Mouse (Mus musculus): ENCODE measurements around the gene Arpp19. TPM values are rescaled to one million over a fixed set of nuclear protein-coding genes. Genes with fewer than 3 reads are reported as not detected.

Arpp19 gene
- polyA plus RNA-seq, 1 experiment from 2014 or later, result 219 TPM

DNA sequence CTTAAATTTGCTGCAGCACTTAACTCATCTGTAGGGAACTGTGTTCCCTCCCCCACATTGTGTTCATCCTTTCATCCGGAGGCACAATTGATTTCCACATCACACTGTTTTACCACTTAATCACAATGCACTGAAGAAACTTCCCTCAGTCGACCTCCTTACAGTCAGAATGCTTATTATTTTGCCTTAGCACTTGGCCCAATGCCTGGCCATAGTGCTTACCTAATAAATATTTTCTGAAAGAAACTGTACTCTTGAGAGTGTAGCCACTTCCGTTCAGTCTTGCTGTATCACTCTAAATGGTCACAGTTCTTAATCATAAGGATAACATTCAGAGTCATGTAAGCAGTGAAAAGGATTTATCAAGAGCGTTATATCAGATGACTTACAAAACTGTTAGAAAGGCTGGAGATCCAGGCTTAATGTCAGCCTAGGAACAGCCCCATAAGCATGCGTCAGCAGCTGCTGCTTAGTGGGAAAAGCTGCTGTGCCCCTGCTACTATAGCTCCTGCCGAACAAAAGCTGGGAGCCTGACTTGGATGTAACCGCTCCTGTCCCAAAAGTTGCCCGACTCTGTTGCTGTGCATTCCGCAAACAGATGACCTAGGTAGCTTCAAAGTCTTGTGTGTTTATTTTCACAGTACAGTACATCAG, 27.4 kb downstream of the Arpp19 start:
- Histone ChIP-seq H3K27ac (replicated peaks in 1 of 2; ENCODE audit: control insufficient read depth in 1 of 2, insufficient read depth in 1 of 2, low read depth in 2 of 2, low read length in 2 of 2) (no peak overlapping the region), H3K4me1 (ENCODE audit: control insufficient read depth in 2 of 2, insufficient read depth in 2 of 2, low read length in 2 of 2) (no peaks in the 10 kb centered on the region), H3K9ac (ENCODE audit: low read length) (no peak overlapping the region), H3K27me3 (ENCODE audit: control insufficient read depth, insufficient read depth, low read length) (no peaks in the 10 kb centered on the region; the same call in 1 of the 2 replicates), H3K36me3 (ENCODE audit: control insufficient read depth, insufficient read depth, low read length) (no peaks in the 10 kb centered on the region), H3K4me2 (ENCODE audit: low read length) (no peak overlapping the region), H3K4me3 (ENCODE audit: control insufficient read depth in 1 of 2, insufficient read depth in 1 of 2, low read depth in 1 of 2, low read length in 2 of 2) (no peak overlapping the region), H3K9me3 (ENCODE audit: control insufficient read depth, low read length) (no peaks in the 10 kb centered on the region)
- WGBS, result 70% methylated on average over 9 of the region's 9 CpGs
- ATAC-seq (ENCODE audit: insufficient number of reproducible peaks, insufficient read depth, low FRiP score, low read depth), result no peak

DNA sequence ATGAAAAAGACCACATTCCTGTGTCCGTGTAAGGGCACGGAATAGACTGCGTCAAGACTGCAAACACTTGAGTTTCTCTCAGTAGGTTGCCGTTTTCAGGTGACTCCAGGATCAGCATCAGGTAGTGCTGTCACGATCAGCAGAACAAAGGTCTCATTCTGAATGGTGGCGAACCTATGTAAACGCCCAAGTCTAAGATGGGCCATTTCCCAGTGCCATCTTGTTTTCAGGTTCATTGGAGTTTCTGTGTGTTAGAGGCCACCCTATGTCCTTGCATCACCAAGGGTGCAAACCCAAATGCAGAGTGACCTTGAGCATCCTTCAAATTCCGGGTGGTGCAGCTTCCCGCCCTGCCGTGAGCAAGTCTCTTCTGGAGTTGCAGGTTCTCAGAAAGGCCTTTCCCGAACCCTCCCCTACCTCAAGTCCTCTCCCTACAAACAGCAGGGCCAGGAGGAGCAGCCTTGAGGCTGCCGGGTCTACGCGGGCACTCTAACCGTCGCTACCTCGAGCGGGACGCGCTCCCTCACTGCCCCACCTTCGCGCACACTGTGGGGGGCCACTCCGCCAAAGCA, 33.1 kb downstream of the Arpp19 start, which contains the start of gene Myo5a:
Myo5a (plus strand) TSS at position 559 of the 572 bp plus-strand sequence.
- Histone ChIP-seq H3K4me3 (ENCODE audit: control insufficient read depth in 1 of 2, insufficient read depth in 1 of 2, low read depth in 1 of 2, low read length in 2 of 2) (peak within 1 kb of the TSS; percentile 66 to 93), H3K27me3 (ENCODE audit: control insufficient read depth, insufficient read depth, low read length) (no peaks in the 10 kb centered on the region; the same call in 1 of the 2 replicates), H3K27ac (replicated peaks in 1 of 2; ENCODE audit: control insufficient read depth in 1 of 2, insufficient read depth in 1 of 2, low read depth in 2 of 2, low read length in 2 of 2) (peak within 1 kb of the TSS; percentile 82 to 88), H3K9me3 (ENCODE audit: control insufficient read depth, low read length) (no peaks in the 10 kb centered on the region), H3K9ac (ENCODE audit: low read length) (peak within 1 kb of the TSS; percentile 77), H3K36me3 (ENCODE audit: control insufficient read depth, insufficient read depth, low read length) (no peaks in the 10 kb centered on the region), H3K4me2 (ENCODE audit: low read length) (peak within 1 kb of the TSS; percentile 85), H3K4me1 (ENCODE audit: control insufficient read depth in 2 of 2, insufficient read depth in 2 of 2, low read length in 2 of 2) (peaks cover 4 to 11% of the 10 kb centered on the region in 2 experiments)
- ATAC-seq (ENCODE audit: insufficient number of reproducible peaks, insufficient read depth, low FRiP score, low read depth), result no peak
- 23% methylated on average over 23 of the region's 23 CpGs for WGBS

DNA sequence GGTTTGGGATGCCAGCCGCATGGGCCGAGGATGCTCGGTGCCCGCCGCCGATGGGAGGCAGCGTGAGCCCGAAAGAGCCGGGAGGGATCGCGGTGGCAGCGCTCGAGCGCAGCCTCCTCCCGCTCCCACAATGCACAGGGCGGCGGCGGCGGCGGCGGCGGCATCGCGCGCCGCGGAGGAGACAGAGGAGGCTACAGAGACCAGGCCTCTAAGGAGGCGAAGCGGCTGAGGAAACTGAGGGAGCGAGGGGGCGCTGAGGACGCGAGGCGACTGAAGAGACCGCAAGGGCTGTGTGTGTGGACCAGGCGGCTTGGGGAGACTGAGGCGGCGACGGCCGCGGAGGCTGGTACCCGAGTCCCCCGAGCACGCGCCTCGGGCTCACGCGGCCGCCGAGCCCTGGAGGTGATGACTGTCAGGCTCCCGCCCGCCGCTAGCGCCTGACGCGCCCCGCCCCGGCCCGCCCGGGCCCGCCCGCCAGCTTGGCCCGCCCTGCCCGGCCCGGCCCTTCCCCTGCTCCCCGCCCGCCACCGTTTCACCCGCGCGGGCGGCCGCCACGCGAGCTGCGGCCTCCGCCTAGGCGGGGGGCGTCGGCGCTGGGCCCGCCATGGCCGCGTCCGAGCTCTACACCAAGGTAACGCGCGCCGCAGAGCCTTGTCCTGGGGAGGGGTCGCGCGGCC, 33.8 kb downstream of the Arpp19 start:
- no peaks in the 10 kb centered on the region for H3K36me3 ChIP-seq (ENCODE audit: control insufficient read depth, insufficient read depth, low read length)
- ATAC-seq (ENCODE audit: insufficient number of reproducible peaks, insufficient read depth, low FRiP score, low read depth), result peak; percentile 94
- no peaks in the 10 kb centered on the region; the same call in 1 of the 2 replicates for H3K27me3 ChIP-seq (ENCODE audit: control insufficient read depth, insufficient read depth, low read length)
- peak overlapping the region; percentile 82 to 88 for H3K27ac ChIP-seq (replicated peaks in 1 of 2; ENCODE audit: control insufficient read depth in 1 of 2, insufficient read depth in 1 of 2, low read depth in 2 of 2, low read length in 2 of 2)
- H3K4me2 ChIP-seq (ENCODE audit: low read length), result peak overlapping the region; percentile 85
- H3K9ac ChIP-seq (ENCODE audit: low read length), result peak overlapping the region; percentile 77
- WGBS, result under 1% methylated on average over 80 of the region's 92 CpGs
- H3K4me3 ChIP-seq (ENCODE audit: control insufficient read depth in 1 of 2, insufficient read depth in 1 of 2, low read depth in 1 of 2, low read length in 2 of 2), result peak overlapping the region; percentile 66 to 93
- H3K4me1 ChIP-seq (ENCODE audit: control insufficient read depth in 2 of 2, insufficient read depth in 2 of 2, low read length in 2 of 2), result peaks cover 4 to 11% of the 10 kb centered on the region in 2 experiments
- no peaks in the 10 kb centered on the region for H3K9me3 ChIP-seq (ENCODE audit: control insufficient read depth, low read length)

DNA sequence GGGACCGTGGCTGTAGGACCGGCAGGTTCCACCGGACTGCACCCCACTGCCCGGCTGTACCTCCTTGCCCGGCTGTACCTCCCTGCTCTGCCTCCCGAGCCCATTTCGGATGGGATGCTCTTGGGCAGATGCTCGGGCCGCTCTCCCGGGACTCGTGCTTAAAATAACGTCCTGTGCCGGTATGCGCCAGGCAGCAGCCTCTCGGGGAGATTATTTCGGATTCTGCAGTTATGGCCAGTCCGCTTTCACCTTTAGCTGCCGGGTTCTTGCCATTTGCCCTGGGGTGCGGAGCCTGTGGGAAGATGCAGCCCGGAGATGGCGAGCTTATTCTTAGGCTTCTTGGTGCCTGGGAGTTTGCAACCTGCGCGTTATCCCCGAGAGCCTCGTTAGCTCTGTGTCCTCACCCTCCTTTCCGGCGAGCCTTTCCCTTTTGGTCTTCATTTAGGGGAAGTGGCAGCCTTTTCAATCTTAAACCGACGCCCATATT, 34.3 kb downstream of the Arpp19 start:
- Histone ChIP-seq H3K4me2 (ENCODE audit: low read length) (peak overlapping the region; percentile 85), H3K27ac (replicated peaks in 1 of 2; ENCODE audit: control insufficient read depth in 1 of 2, insufficient read depth in 1 of 2, low read depth in 2 of 2, low read length in 2 of 2) (peak overlapping the region; percentile 63 to 82), H3K4me3 (ENCODE audit: control insufficient read depth in 1 of 2, insufficient read depth in 1 of 2, low read depth in 1 of 2, low read length in 2 of 2) (peak overlapping the region; percentile 66 to 93), H3K9me3 (ENCODE audit: control insufficient read depth, low read length) (no peaks in the 10 kb centered on the region), H3K27me3 (ENCODE audit: control insufficient read depth, insufficient read depth, low read length) (no peaks in the 10 kb centered on the region; the same call in 1 of the 2 replicates), H3K36me3 (ENCODE audit: control insufficient read depth, insufficient read depth, low read length) (no peaks in the 10 kb centered on the region), H3K4me1 (ENCODE audit: control insufficient read depth in 2 of 2, insufficient read depth in 2 of 2, low read length in 2 of 2) (peaks cover 4 to 11% of the 10 kb centered on the region in 2 experiments), H3K9ac (ENCODE audit: low read length) (peak overlapping the region; percentile 77)
- 0 out of 2 replicates have a peak, but pooled peaks have one; percentile 32 for ATAC-seq (ENCODE audit: insufficient number of reproducible peaks, insufficient read depth, low FRiP score, low read depth)
- under 1% methylated on average over 29 of the region's 29 CpGs for WGBS

DNA sequence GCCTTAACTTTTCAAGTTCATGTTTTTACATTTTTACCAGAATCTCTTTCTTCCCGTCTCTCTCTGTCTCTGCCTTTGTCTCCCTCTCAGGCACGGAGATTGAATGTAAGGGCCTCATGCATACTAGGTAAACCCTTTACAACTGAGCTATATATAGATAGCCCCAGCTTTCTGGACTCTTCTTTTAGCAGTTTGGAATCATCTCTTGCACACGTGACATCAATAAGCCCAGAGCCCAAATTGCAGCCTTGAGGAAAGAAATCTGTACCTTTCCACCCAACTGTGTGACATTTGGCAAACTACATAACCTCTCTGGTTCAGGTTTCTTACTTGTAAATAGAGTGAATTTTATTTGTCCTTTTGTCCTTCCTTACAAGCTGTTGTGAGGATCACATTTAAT, 34.9 kb downstream of the Arpp19 start:
- H3K4me3 ChIP-seq (ENCODE audit: control insufficient read depth in 1 of 2, insufficient read depth in 1 of 2, low read depth in 1 of 2, low read length in 2 of 2), result peak overlapping the region; percentile 66 to 93; a peak in 3 of 4 replicates
- no peaks in the 10 kb centered on the region; the same call in 1 of the 2 replicates for H3K27me3 ChIP-seq (ENCODE audit: control insufficient read depth, insufficient read depth, low read length)
- no peaks in the 10 kb centered on the region for H3K9me3 ChIP-seq (ENCODE audit: control insufficient read depth, low read length)
- H3K27ac ChIP-seq (replicated peaks in 1 of 2; ENCODE audit: control insufficient read depth in 1 of 2, insufficient read depth in 1 of 2, low read depth in 2 of 2, low read length in 2 of 2), result peak overlapping the region in 1 of 2 experiments; percentile 82; a peak in 1 of 4 replicates
- no peak for ATAC-seq (ENCODE audit: insufficient number of reproducible peaks, insufficient read depth, low FRiP score, low read depth)
- no peaks in the 10 kb centered on the region for H3K36me3 ChIP-seq (ENCODE audit: control insufficient read depth, insufficient read depth, low read length)
- peaks cover 4 to 11% of the 10 kb centered on the region in 2 experiments for H3K4me1 ChIP-seq (ENCODE audit: control insufficient read depth in 2 of 2, insufficient read depth in 2 of 2, low read length in 2 of 2)
- H3K9ac ChIP-seq (ENCODE audit: low read length), result peak overlapping the region; percentile 77
- peak overlapping the region; percentile 85 for H3K4me2 ChIP-seq (ENCODE audit: low read length)
- 16% methylated on average over 3 of the region's 3 CpGs for WGBS

DNA sequence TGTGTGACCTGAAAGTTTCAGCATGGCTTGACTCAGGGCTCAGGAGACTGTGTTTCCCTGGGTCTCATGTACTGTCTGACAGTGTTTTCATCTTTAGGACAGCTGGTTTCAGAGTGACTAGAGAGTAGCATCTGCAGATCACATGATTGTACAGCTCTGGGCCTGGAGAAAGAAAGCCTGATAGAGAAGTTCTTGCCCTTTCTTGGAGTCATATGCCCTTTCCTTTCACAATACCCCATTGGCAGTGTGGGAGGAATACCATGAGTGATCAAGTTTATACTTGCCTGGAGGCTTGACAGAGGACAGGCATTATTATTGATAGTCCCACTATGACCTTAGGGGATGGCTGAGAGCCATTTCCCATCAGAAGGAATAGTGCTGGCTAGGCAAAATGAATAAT, 39.8 kb downstream of the Arpp19 start:
- H3K27me3 ChIP-seq (ENCODE audit: control insufficient read depth, insufficient read depth, low read length), result no peaks in the 10 kb centered on the region
- no peak overlapping the region for H3K4me2 ChIP-seq (ENCODE audit: low read length)
- H3K4me3 ChIP-seq (ENCODE audit: control insufficient read depth in 1 of 2, insufficient read depth in 1 of 2, low read depth in 1 of 2, low read length in 2 of 2), result no peak overlapping the region
- H3K4me1 ChIP-seq (ENCODE audit: control insufficient read depth in 2 of 2, insufficient read depth in 2 of 2, low read length in 2 of 2), result peaks cover 0 to 11% of the 10 kb centered on the region in 2 experiments; a peak in 3 of 4 replicates
- no peaks in the 10 kb centered on the region for H3K9me3 ChIP-seq (ENCODE audit: control insufficient read depth, low read length)
- H3K9ac ChIP-seq (ENCODE audit: low read length), result no peak overlapping the region
- no peaks in the 10 kb centered on the region for H3K36me3 ChIP-seq (ENCODE audit: control insufficient read depth, insufficient read depth, low read length)
- no peak for ATAC-seq (ENCODE audit: insufficient number of reproducible peaks, insufficient read depth, low FRiP score, low read depth)
- no peak overlapping the region for H3K27ac ChIP-seq (replicated peaks in 1 of 2; ENCODE audit: control insufficient read depth in 1 of 2, insufficient read depth in 1 of 2, low read depth in 2 of 2, low read length in 2 of 2)

DNA sequence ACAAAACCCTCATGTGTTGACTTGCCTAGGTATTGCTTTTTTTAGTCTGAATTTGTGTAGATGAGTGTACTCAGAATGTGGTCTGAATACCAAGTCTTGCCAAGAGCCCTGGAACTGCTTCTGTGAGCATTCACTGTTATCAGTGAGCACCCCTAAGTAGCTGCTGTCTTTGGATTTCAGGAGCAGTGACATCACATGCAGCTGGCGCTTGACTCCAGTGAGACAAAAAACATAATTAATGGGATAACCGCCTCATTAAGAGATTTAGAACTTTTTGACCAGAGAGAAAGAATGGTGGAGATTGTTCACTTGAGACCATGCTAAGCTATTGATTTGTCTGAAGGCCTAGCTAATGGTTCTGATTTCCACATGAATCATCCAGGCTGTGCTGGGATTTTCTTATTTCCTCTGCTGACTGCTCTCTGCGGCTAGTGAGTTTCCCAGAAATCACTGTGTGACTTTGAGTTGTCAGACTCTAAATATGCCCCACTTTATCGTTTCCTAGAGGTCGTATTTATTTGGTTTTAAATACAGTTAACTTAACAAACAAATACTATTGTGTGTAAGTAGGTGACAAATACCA, 47.9 kb downstream of the Arpp19 start:
- 51% methylated on average over 5 of the region's 5 CpGs for WGBS
- no peaks in the 10 kb centered on the region for H3K9me3 ChIP-seq (ENCODE audit: control insufficient read depth, low read length)
- H3K36me3 ChIP-seq (ENCODE audit: control insufficient read depth, insufficient read depth, low read length), result no peaks in the 10 kb centered on the region
- H3K4me3 ChIP-seq (ENCODE audit: control insufficient read depth in 1 of 2, insufficient read depth in 1 of 2, low read depth in 1 of 2, low read length in 2 of 2), result no peak overlapping the region
- ATAC-seq (ENCODE audit: insufficient number of reproducible peaks, insufficient read depth, low FRiP score, low read depth), result no peak
- H3K9ac ChIP-seq (ENCODE audit: low read length), result no peak overlapping the region
- H3K27me3 ChIP-seq (ENCODE audit: control insufficient read depth, insufficient read depth, low read length), result no peaks in the 10 kb centered on the region
- 0 out of 4 replicates have a peak overlapping the region, but pooled peaks of 1 of the 2 experiments have one; percentile 33 for H3K27ac ChIP-seq (replicated peaks in 1 of 2; ENCODE audit: control insufficient read depth in 1 of 2, insufficient read depth in 1 of 2, low read depth in 2 of 2, low read length in 2 of 2)
- peaks cover 0 to 21% of the 10 kb centered on the region in 2 experiments; a peak in 3 of 4 replicates for H3K4me1 ChIP-seq (ENCODE audit: control insufficient read depth in 2 of 2, insufficient read depth in 2 of 2, low read length in 2 of 2)
- H3K4me2 ChIP-seq (ENCODE audit: low read length), result no peak overlapping the region

All from heart, embryonic 14.5 days (tissue).